Mouse (Mus musculus): Measurements from ENCODE around the gene Tsc2. TPM values are rescaled to one million over a fixed set of nuclear protein-coding genes. Genes with fewer than 3 reads are reported as not detected.

The Tsc2 gene
- total and polyA plus RNA-seq, 3 experiments, result 9.1 to 69.8 (median 35.2) TPM

- no peak overlapping the region for H3K9ac ChIP-seq (ENCODE audit: insufficient read depth, low read depth)
- in situ Hi-C loops (cut with MboI; ENCODE audit: low pct_ligation_motif_present, low pct_unique_long_range_greater_than_20kb, low sequenced_read_pairs) (no loop called here), dilution Hi-C loops (cut with MboI; ENCODE audit: extremely low pct_ligation_motif_present, extremely low pct_unique_long_range_greater_than_20kb, low sequenced_read_pairs) (no loop called here)
- no peaks in the 10 kb centered on the region for H3K79me2 ChIP-seq (replicated peaks; ENCODE audit: control insufficient read depth, extremely low read depth, insufficient read depth, poor library complexity, severe bottlenecking)
- peaks cover 6 to 17% of the 10 kb centered on the region in 2 experiments; a peak in 3 of 4 replicates for H3K4me1 ChIP-seq (ENCODE audit: control insufficient read depth in 1 of 2, insufficient read depth in 2 of 2)
- TF ChIP-seq SMC3 (IDR thresholded peaks at IDR 0.05; ENCODE audit: low read depth, low read length) (peak; percentile 87), CTCF (conservative IDR thresholded peaks at IDR 0.05 in 1 of 2, IDR thresholded peaks at IDR 0.05 in 1 of 2; ENCODE audit: low read depth in 2 of 2, low read length in 2 of 2) (peak; percentile 89), ELF1 (IDR thresholded peaks at IDR 0.05; ENCODE audit: low read depth, low read length) (no peak), RAD21 (IDR thresholded peaks at IDR 0.05; ENCODE audit: low read depth, low read length) (peak; percentile 61)
- H3K4me3 ChIP-seq (replicated peaks in 1 of 3; ENCODE audit: low read depth in 2 of 3, low read length in 2 of 3, poor library complexity in 1 of 3), result no peak overlapping the region
- no peaks in the 10 kb centered on the region for H3K9me3 ChIP-seq (replicated peaks; ENCODE audit: low read length)
- H3K36me3 ChIP-seq (replicated peaks in 1 of 2; ENCODE audit: control insufficient read depth in 1 of 2, insufficient read depth in 1 of 2, low read length in 1 of 2), result peaks cover 46 to 71% of the 10 kb centered on the region in 2 experiments
- H3K27me3 ChIP-seq (replicated peaks), result no peaks in the 10 kb centered on the region
- H3K4me2 ChIP-seq (ENCODE audit: insufficient read depth, low read depth, poor library complexity, severe bottlenecking), result no peak overlapping the region
- DNase-seq (ENCODE audit: extremely low read depth), result peak; percentile 68
- H3K27ac ChIP-seq (ENCODE audit: insufficient read depth, low read depth), result no peak overlapping the region
Observed at GRCm38 (mm10) chr17:24628646-24629045, 3.8 kb downstream of the Tsc2 start.

GRCm38 (mm10) chr17:24625472-24625871, 7.0 kb downstream of the Tsc2 start:
- Histone ChIP-seq H3K27ac (ENCODE audit: insufficient read depth, low read depth) (no peak overlapping the region), H3K36me3 (replicated peaks in 1 of 2; ENCODE audit: control insufficient read depth in 1 of 2, insufficient read depth in 1 of 2, low read length in 1 of 2) (peaks cover 76 to 97% of the 10 kb centered on the region in 2 experiments), H3K9me3 (replicated peaks; ENCODE audit: low read length) (no peaks in the 10 kb centered on the region), H3K4me3 (replicated peaks in 1 of 3; ENCODE audit: low read depth in 2 of 3, low read length in 2 of 3, poor library complexity in 1 of 3) (no peak overlapping the region), H3K4me1 (ENCODE audit: control insufficient read depth in 1 of 2, insufficient read depth in 2 of 2) (peaks cover 0 to 3% of the 10 kb centered on the region in 2 experiments; a peak in 1 of 4 replicates), H3K4me2 (ENCODE audit: insufficient read depth, low read depth, poor library complexity, severe bottlenecking) (no peak overlapping the region), H3K27me3 (replicated peaks) (no peaks in the 10 kb centered on the region), H3K9ac (ENCODE audit: insufficient read depth, low read depth) (no peak overlapping the region), H3K79me2 (replicated peaks; ENCODE audit: control insufficient read depth, extremely low read depth, insufficient read depth, poor library complexity, severe bottlenecking) (no peaks in the 10 kb centered on the region)
- dilution Hi-C loops (cut with MboI; ENCODE audit: extremely low pct_ligation_motif_present, extremely low pct_unique_long_range_greater_than_20kb, low sequenced_read_pairs), result no loop called here
- TF ChIP-seq RCOR1 (conservative IDR thresholded peaks at IDR 0.05; ENCODE audit: low read depth, low read length) (no peak), IRF4 (IDR thresholded peaks at IDR 0.05; ENCODE audit: low read depth, low read length) (no peak)
- no peak for DNase-seq (ENCODE audit: extremely low read depth)
- in situ Hi-C loops (cut with MboI; ENCODE audit: low pct_ligation_motif_present, low pct_unique_long_range_greater_than_20kb, low sequenced_read_pairs), result no loop called here

- in situ Hi-C loops (cut with MboI; ENCODE audit: low pct_ligation_motif_present, low pct_unique_long_range_greater_than_20kb, low sequenced_read_pairs), result no loop called here
- DNase-seq (ENCODE audit: extremely low read depth), result no peak
- Histone ChIP-seq H3K9ac (ENCODE audit: insufficient read depth, low read depth) (no peak overlapping the region), H3K9me3 (replicated peaks; ENCODE audit: low read length) (no peaks in the 10 kb centered on the region), H3K4me3 (replicated peaks in 1 of 3; ENCODE audit: low read depth in 2 of 3, low read length in 2 of 3, poor library complexity in 1 of 3) (no peak overlapping the region), H3K27me3 (replicated peaks) (no peaks in the 10 kb centered on the region), H3K4me1 (ENCODE audit: control insufficient read depth in 1 of 2, insufficient read depth in 2 of 2) (peaks cover 6 to 25% of the 10 kb centered on the region in 2 experiments), H3K4me2 (ENCODE audit: insufficient read depth, low read depth, poor library complexity, severe bottlenecking) (no peak overlapping the region), H3K36me3 (replicated peaks in 1 of 2; ENCODE audit: control insufficient read depth in 1 of 2, insufficient read depth in 1 of 2, low read length in 1 of 2) (peaks cover 90 to 95% of the 10 kb centered on the region in 2 experiments), H3K79me2 (replicated peaks; ENCODE audit: control insufficient read depth, extremely low read depth, insufficient read depth, poor library complexity, severe bottlenecking) (no peaks in the 10 kb centered on the region), H3K27ac (ENCODE audit: insufficient read depth, low read depth) (peak overlapping the region; percentile 0; the same call in 1 of the 2 replicates)
- dilution Hi-C loops (cut with MboI; ENCODE audit: extremely low pct_ligation_motif_present, extremely low pct_unique_long_range_greater_than_20kb, low sequenced_read_pairs), result no loop called here
- TF ChIP-seq E2F4 (IDR thresholded peaks at IDR 0.05; ENCODE audit: insufficient replicate concordance, low read depth, low read length) (no peak), MAFK (IDR thresholded peaks at IDR 0.05; ENCODE audit: insufficient replicate concordance, low read length) (0 out of 2 replicates have a peak, but pooled peaks have one; percentile 6), SMC3 (IDR thresholded peaks at IDR 0.05; ENCODE audit: low read depth, low read length) (peak; percentile 9; the same call in 1 of the 2 replicates)
Observed at GRCm38 (mm10) chr17:24617561-24618194, 14.8 kb downstream of the Tsc2 start.
